Mouse (Mus musculus): ENCODE measurements around the gene Usp12. TPM values are rescaled to one million over a fixed set of nuclear protein-coding genes. Genes with fewer than 3 reads are reported as not detected.

Gene Usp12
- total and polyA plus RNA-seq, 2 experiments: 6.9 to 16.3 TPM

DNA sequence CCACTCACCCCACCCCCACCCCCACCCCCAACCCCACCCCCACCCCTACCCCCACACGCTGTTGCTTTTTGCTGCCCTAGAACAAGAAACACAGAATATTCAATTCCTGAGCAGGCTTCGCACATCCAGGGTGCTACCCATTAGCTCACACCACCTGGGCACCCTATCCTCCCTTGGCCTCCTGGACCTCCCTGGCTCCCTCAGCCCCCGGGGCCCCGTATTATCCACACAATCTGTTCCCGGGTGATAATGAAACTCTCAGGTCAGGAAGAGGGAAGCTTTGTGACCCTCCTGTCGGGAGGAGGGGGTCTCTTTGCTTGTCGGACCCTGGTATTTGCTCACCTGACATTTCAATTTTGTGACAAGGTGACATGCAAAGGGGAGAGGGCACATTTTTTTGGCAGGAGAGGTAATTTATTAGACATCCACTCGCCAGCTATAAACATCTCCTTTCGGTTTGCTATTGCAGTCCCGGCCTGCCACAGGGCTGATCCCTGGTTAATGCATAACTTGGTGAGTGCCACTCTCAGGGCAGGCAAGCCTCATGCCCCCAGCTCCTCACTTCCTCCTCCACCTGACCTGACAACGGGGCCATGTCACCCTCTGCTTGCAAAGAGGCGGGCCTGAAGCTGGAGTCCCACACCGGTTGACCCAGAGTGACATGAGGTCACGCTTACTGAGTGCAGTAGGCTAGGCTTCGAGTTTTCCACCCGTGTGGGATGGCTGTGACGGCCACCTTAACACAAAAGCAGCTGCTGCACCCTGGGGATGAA is 107.1 kb downstream of the Usp12 start:
- Histone ChIP-seq H3K9ac (ENCODE audit: low read depth, low read length) (peak overlapping the region; percentile 67), H3K27ac (replicated peaks; ENCODE audit: insufficient read depth, low read depth, low read length) (peak overlapping the region; percentile 96)
- TF ChIP-seq POLR2A (IDR thresholded peaks at IDR 0.05; ENCODE audit: extremely low read depth, insufficient read depth, low read length): no peak
- TF ChIP-seq CTCF (IDR thresholded peaks at IDR 0.05; ENCODE audit: low read depth, low read length): no peak

DNA sequence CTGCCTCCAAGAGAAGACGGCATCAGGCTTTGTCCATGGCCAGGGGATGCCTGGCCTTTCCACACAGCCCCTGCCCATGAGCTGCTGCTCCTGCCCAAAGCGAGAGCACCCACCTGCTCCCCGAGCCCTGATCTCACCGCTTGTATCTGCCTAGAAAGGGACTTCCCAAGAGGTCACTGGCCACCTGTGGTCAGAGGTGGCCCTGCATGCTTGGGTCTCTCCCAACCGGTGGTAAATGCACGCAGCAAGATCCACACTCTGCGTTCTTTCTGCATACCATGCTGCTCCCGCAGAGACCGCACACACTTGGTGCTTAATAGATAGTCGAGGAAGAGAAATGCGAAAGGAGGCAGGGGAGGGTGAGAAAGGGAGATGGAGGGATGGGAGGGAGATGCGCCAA is 107.9 kb downstream of the Usp12 start:
- H3K27me3 ChIP-seq (ENCODE audit: control insufficient read depth, insufficient read depth, low read length): no peaks in the 10 kb centered on the region
- H3K4me1 ChIP-seq (ENCODE audit: control insufficient read depth, insufficient read depth, low read length): peaks cover 14% of the 10 kb centered on the region
- no peak for TF ChIP-seq POLR2A (IDR thresholded peaks at IDR 0.05; ENCODE audit: extremely low read depth, insufficient read depth, low read length)
- TF ChIP-seq CTCF (IDR thresholded peaks at IDR 0.05; ENCODE audit: low read depth, low read length): peak; percentile 53
- no peaks in the 10 kb centered on the region for H3K79me2 ChIP-seq (ENCODE audit: control insufficient read depth, insufficient read depth, low read length)
- 32% methylated on average over 12 of the region's 12 CpGs for WGBS
- no peaks in the 10 kb centered on the region for H3K36me3 ChIP-seq (ENCODE audit: control insufficient read depth, insufficient read depth, low read length)
- peak overlapping the region; percentile 37 for H3K27ac ChIP-seq (replicated peaks; ENCODE audit: insufficient read depth, low read depth, low read length)
- DNase-seq (ENCODE audit: extremely low read depth, low read depth, low spot score): peak; percentile 52
- peak overlapping the region; percentile 21 for H3K9ac ChIP-seq (ENCODE audit: low read depth, low read length)
- H3K4me3 ChIP-seq (ENCODE audit: insufficient read depth, low read depth, low read length): peak overlapping the region; percentile 15

More for the DNA sequence above, 107.1 kb downstream of the Usp12 start:
- H3K79me2 ChIP-seq (ENCODE audit: control insufficient read depth, insufficient read depth, low read length): no peaks in the 10 kb centered on the region
- peaks cover 20% of the 10 kb centered on the region for H3K4me1 ChIP-seq (ENCODE audit: control insufficient read depth, insufficient read depth, low read length)
- DNase-seq (ENCODE audit: extremely low read depth, low read depth, low spot score): peak; percentile 98
- no peaks in the 10 kb centered on the region for H3K27me3 ChIP-seq (ENCODE audit: control insufficient read depth, insufficient read depth, low read length)
- WGBS: 14% methylated on average over 17 of the region's 17 CpGs
- H3K4me3 ChIP-seq (ENCODE audit: insufficient read depth, low read depth, low read length): peak overlapping the region; percentile 52
- no peaks in the 10 kb centered on the region for H3K36me3 ChIP-seq (ENCODE audit: control insufficient read depth, insufficient read depth, low read length)

Other genes starting within 250 kb of the Usp12 start
- gene Gm3415, start 238.9 kb downstream of the Usp12 start, total RNA-seq (2014; rRNA removed): not detected in 2 replicates
- gene Gm3415, start 238.9 kb downstream of the Usp12 start, polyA plus RNA-seq (2012; rRNA removed): not detected in 2 replicates
- 0.65 and 0.81 TPM in 2 replicates for gene Gpr12, start 209.8 kb downstream of the Usp12 start, total RNA-seq (2014; rRNA removed)
- 2.7 TPM in 2 replicates for gene Gpr12, start 209.8 kb downstream of the Usp12 start, polyA plus RNA-seq (2012; rRNA removed)
- gene Rpl21, start 37.9 kb upstream of the Usp12 start, total RNA-seq (2014; rRNA removed): 147 and 154 TPM in 2 replicates
- 24.5 and 28.3 TPM in 2 replicates for gene Rpl21, start 37.9 kb upstream of the Usp12 start, polyA plus RNA-seq (2012; rRNA removed)
- 0.67 TPM in 1 of 2 replicates, not detected in the other for gene Rasl11a, start 50.1 kb upstream of the Usp12 start, total RNA-seq (2014; rRNA removed)
- 0.52 and 0.87 TPM in 2 replicates for gene Rasl11a, start 50.1 kb upstream of the Usp12 start, polyA plus RNA-seq (2012; rRNA removed)
- 12.2 and 15.6 TPM in 2 replicates for gene Gtf3a, start 153.7 kb upstream of the Usp12 start, total RNA-seq (2014; rRNA removed)
- 15.3 and 17.9 TPM in 2 replicates for gene Gtf3a, start 153.7 kb upstream of the Usp12 start, polyA plus RNA-seq (2012; rRNA removed)
- 20.3 and 24.1 TPM in 2 replicates for gene Mtif3, start 168.8 kb upstream of the Usp12 start, total RNA-seq (2014; rRNA removed)
- 17.4 and 17.5 TPM in 2 replicates for gene Mtif3, start 168.8 kb upstream of the Usp12 start, polyA plus RNA-seq (2012; rRNA removed)